Mouse (Mus musculus) cortical plate, adult 2 months (tissue): Measurements from ENCODE around the gene Tef.

ENCODE experiments used
- CTCF ChIP-seq: fragments of 200-500 bp; IDR thresholded peaks from 2 replicates; pipeline ENCODE4 v1.5.1; 2011; ENCODE audit warnings: mild to moderate bottlenecking, control low read depth, low read length; ENCODE audit not compliant: insufficient read depth; ENCODE audit errors: extremely low read depth
- POLR2A ChIP-seq: fragments of 200-500 bp; IDR thresholded peaks from 2 replicates; pipeline ENCODE4 v1.6.1; 2011; ENCODE audit warnings: mild to moderate bottlenecking, low read length, control low read depth; ENCODE audit not compliant: insufficient read depth; ENCODE audit errors: extremely low read depth

DNA sequence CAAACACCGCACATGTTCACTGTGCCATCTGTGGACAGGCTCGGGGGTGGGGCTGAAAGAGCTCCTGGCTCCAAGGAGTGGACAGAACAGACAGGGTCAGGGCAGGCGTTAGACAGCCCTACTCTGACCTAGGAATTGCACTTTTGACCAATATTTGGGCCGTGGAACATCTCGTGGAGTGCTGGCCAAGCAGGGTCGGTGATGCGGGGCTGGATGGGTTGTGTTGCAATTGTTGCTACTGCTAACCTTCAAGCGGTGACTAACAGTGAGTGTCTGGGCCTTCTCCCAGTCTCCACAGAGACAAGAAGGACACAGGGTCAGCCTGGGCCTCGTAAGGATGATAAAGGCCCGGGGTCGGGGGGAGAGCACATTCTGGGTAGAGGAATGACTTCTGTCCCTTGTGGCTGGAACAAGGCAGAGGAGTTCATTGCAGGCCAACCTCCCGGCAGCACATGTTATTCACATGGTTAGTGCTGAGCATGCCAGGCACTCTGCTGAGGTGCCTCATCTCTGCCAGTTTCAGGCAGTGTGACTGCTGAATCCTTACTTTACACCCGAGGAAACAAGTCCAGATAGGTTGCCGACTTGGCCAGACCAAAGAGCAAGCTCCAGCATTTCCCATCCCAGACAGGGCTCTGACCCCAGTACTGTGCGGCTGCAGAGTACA lies 27.6 kb upstream of the Tef start:
- TF ChIP-seq CTCF (no peak), POLR2A (no peak)
